Mouse (Mus musculus): ENCODE results near the gene Onecut1. TPM values are rescaled to one million over a fixed set of nuclear protein-coding genes. Genes with fewer than 3 reads are reported as not detected.

Gene Onecut1
- total and polyA plus RNA-seq, 3 experiments = not detected

DNA sequence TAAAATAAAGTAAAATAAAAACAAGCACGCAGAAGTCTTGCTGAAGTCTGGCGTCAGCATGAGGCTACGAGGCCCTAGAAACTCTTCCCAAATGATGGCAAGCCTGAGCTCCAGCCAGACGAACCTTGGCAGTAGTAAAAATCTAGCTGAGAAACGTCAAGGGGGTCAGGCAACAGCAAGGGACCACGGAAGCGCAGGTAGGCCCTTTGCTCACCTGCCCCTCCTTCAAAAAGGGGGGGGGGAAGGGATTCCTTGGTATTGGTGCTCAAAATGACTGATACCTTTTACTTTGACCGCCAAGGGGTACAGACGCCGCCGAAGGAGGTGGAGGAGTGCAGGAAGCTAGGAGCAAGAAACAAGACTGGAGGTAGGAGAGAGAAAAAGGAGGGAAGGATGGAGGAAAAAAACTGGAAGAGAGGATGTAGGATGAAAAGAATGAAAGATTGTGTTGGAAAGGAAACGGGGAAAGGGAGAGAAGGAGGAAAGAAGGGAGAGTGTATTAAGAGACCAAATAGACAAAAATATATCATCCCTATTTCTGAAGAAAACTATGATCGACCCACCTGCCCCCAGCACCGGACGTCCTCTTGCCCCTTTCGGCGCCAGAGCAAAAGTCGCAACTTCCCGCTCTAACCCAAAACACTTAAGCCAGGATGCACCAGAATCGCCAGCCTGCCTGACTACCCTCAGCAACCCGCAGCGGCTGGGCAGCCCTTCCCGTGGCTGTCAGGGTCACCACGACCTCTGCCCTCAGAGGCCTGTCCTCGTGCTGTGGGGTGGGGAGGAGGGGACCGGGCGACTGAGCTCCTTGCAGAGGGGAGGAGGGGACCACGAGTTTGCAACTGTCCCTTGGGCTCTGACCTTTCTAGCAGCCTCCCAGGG is 8.3 kb upstream of the Onecut1 start:
- Histone ChIP-seq H3K9me3 (replicated peaks; ENCODE audit: low read length) (peaks cover 10% of the 10 kb centered on the region), H3K4me3 (replicated peaks in 1 of 3; ENCODE audit: low read depth in 2 of 3, low read length in 2 of 3, poor library complexity in 1 of 3) (no peak overlapping the region), H3K79me2 (replicated peaks; ENCODE audit: control insufficient read depth, extremely low read depth, insufficient read depth, poor library complexity, severe bottlenecking) (no peaks in the 10 kb centered on the region), H3K4me2 (ENCODE audit: insufficient read depth, low read depth, poor library complexity, severe bottlenecking) (no peak overlapping the region), H3K4me1 (ENCODE audit: control insufficient read depth in 1 of 2, insufficient read depth in 2 of 2) (no peaks in the 10 kb centered on the region), H3K27ac (ENCODE audit: insufficient read depth, low read depth) (no peak overlapping the region), H3K27me3 (replicated peaks) (peaks cover 70% of the 10 kb centered on the region), H3K9ac (ENCODE audit: insufficient read depth, low read depth) (no peak overlapping the region), H3K36me3 (replicated peaks in 1 of 2; ENCODE audit: control insufficient read depth in 1 of 2, insufficient read depth in 1 of 2, low read length in 1 of 2) (no peaks in the 10 kb centered on the region)
- DNase-seq (ENCODE audit: extremely low read depth) = no peak
- in situ Hi-C loops (cut with MboI; ENCODE audit: low pct_ligation_motif_present, low pct_unique_long_range_greater_than_20kb, low sequenced_read_pairs) (loop anchor here (25.0 kb wide), 1 partner anchor 316 kb away; no protein-coding TSS in a partner anchor), dilution Hi-C loops (cut with MboI; ENCODE audit: extremely low pct_ligation_motif_present, extremely low pct_unique_long_range_greater_than_20kb, low sequenced_read_pairs) (no loop called here)
- TF ChIP-seq KAT2A (IDR thresholded peaks at IDR 0.05; ENCODE audit: insufficient replicate concordance, low read length) = no peak
- TF ChIP-seq NRF1 (IDR thresholded peaks at IDR 0.05; ENCODE audit: low read depth, low read length) = no peak
- no peak for TF ChIP-seq MXI1 (IDR thresholded peaks at IDR 0.05; ENCODE audit: low read depth, low read length)
- no peak for TF ChIP-seq ZMIZ1 (IDR thresholded peaks at IDR 0.05; ENCODE audit: low read depth, low read length)
- TF ChIP-seq ELF1 (IDR thresholded peaks at IDR 0.05; ENCODE audit: low read depth, low read length) = no peak
- no peak for TF ChIP-seq CTCF (conservative IDR thresholded peaks at IDR 0.05 in 1 of 2, IDR thresholded peaks at IDR 0.05 in 1 of 2; ENCODE audit: low read depth in 2 of 2, low read length in 2 of 2)
- TF ChIP-seq POLR2A (IDR thresholded peaks at IDR 0.05; ENCODE audit: low read depth, low read length) = no peak
- no peak for TF ChIP-seq MAX (IDR thresholded peaks at IDR 0.05; ENCODE audit: low read length)
- TF ChIP-seq USF2 (conservative IDR thresholded peaks at IDR 0.05; ENCODE audit: low read depth, low read length) = no peak
- TF ChIP-seq MAZ (IDR thresholded peaks at IDR 0.05; ENCODE audit: low read depth, low read length) = no peak
- no peak for TF ChIP-seq GABPA (IDR thresholded peaks at IDR 0.05; ENCODE audit: insufficient replicate concordance, low read depth, low read length)
- no peak for TF ChIP-seq IRF4 (IDR thresholded peaks at IDR 0.05; ENCODE audit: low read depth, low read length)

DNA sequence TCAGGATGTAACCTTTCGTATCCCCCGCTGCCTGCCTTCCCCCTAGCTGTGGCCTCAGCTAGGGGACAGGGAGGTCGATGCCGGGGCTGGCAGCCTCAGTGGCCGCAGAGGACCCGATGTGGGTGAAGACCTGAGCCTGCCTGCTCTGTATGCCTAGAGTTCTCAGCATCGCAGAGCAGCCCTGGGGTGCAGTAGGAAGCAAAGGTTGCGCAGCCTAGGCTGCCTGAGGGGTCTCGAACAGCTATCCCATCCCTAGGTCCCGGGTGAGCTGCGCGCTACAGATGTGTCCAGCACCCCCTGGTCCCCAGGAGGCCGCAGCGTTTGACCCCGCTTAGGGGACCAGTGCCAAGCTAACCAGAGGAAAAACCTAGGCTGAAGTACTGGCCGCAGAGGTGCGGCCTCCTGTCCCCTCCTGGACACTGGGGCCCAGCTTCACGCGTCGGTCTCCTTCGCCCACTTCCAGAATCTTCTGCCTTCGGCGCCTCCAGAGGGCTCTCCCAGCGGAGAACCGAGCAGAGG is 7.6 kb upstream of the Onecut1 start:
- no peak for DNase-seq (ENCODE audit: extremely low read depth)
- Histone ChIP-seq H3K4me2 (ENCODE audit: insufficient read depth, low read depth, poor library complexity, severe bottlenecking) (no peak overlapping the region), H3K27ac (ENCODE audit: insufficient read depth, low read depth) (no peak overlapping the region), H3K27me3 (replicated peaks) (peaks cover 77% of the 10 kb centered on the region), H3K36me3 (replicated peaks in 1 of 2; ENCODE audit: control insufficient read depth in 1 of 2, insufficient read depth in 1 of 2, low read length in 1 of 2) (no peaks in the 10 kb centered on the region), H3K9ac (ENCODE audit: insufficient read depth, low read depth) (no peak overlapping the region), H3K79me2 (replicated peaks; ENCODE audit: control insufficient read depth, extremely low read depth, insufficient read depth, poor library complexity, severe bottlenecking) (no peaks in the 10 kb centered on the region), H3K4me3 (replicated peaks in 1 of 3; ENCODE audit: low read depth in 2 of 3, low read length in 2 of 3, poor library complexity in 1 of 3) (no peak overlapping the region), H3K9me3 (replicated peaks; ENCODE audit: low read length) (peaks cover 3% of the 10 kb centered on the region), H3K4me1 (ENCODE audit: control insufficient read depth in 1 of 2, insufficient read depth in 2 of 2) (no peaks in the 10 kb centered on the region)
- dilution Hi-C loops (cut with MboI; ENCODE audit: extremely low pct_ligation_motif_present, extremely low pct_unique_long_range_greater_than_20kb, low sequenced_read_pairs) (no loop called here), in situ Hi-C loops (cut with MboI; ENCODE audit: low pct_ligation_motif_present, low pct_unique_long_range_greater_than_20kb, low sequenced_read_pairs) (loop anchor here (25.0 kb wide), 1 partner anchor 317 kb away; no protein-coding TSS in a partner anchor)
- no peak for TF ChIP-seq SMC3 (IDR thresholded peaks at IDR 0.05; ENCODE audit: low read depth, low read length)
- no peak for TF ChIP-seq POLR2A (IDR thresholded peaks at IDR 0.05; ENCODE audit: low read depth, low read length)
- TF ChIP-seq ELF1 (IDR thresholded peaks at IDR 0.05; ENCODE audit: low read depth, low read length) = no peak
- no peak for TF ChIP-seq ZNF384 (IDR thresholded peaks at IDR 0.05; ENCODE audit: low read depth, low read length)
- TF ChIP-seq NELFE (IDR thresholded peaks at IDR 0.05; ENCODE audit: low read depth, low read length) = no peak
- TF ChIP-seq TCF12 (IDR thresholded peaks at IDR 0.05; ENCODE audit: low read depth, low read length) = no peak
